Mouse (Mus musculus) lung, postnatal 0 days (tissue): ENCODE measurements at regions not wholly inside any gene's neighbourhood (a gene's known extent, or its start where the extent isn't known, plus 50 kb on each side); places are given as distances from the start of the nearest gene placed in this dataset.

ENCODE experiments used
- CTCF ChIP-seq: IDR thresholded peaks from 2 replicates; pipeline ENCODE4 v1.5.1; 2016; ENCODE audit warnings: antibody characterized with exemption, mild to moderate bottlenecking
- EP300 ChIP-seq: IDR thresholded peaks from 2 replicates; pipeline ENCODE4 v1.6.1; 2016; ENCODE audit warnings: antibody characterized with exemption, mild to moderate bottlenecking, control low read depth

GRCm38 (mm10) chr1:121249081-121249480, 83.3 kb downstream of the Insig2 start:
- TF ChIP-seq CTCF (peak; percentile 58), EP300 (no peak)
